Mouse (Mus musculus) testis, adult 2 months (tissue): ENCODE results near the gene Itgb2l. TPM values are rescaled to one million over a fixed set of nuclear protein-coding genes. Genes with fewer than 3 reads are reported as not detected.

Source experiments
- H3K27ac ChIP-seq: fragments of 200-500 bp; 2 replicates; pipeline ENCODE4 v1.5.1; 2012; ENCODE audit warnings: low read depth, low read length; ENCODE audit not compliant: control insufficient read depth, insufficient read depth
- H3K27me3 ChIP-seq: fragments of 200-500 bp; 2 replicates; pipeline ENCODE4 v1.6.1; 2012; ENCODE audit warnings: mild to moderate bottlenecking, low read length, moderate library complexity; ENCODE audit not compliant: control insufficient read depth, insufficient read depth
- H3K36me3 ChIP-seq: fragments of 200-500 bp; 2 replicates; pipeline ENCODE4 v1.6.1; 2012; ENCODE audit warnings: mild to moderate bottlenecking, low read length; ENCODE audit not compliant: control insufficient read depth, insufficient read depth
- H3K4me1 ChIP-seq: fragments of 200-500 bp; 2 replicates; pipeline ENCODE4 v1.6.1; 2012; ENCODE audit warnings: low read length; ENCODE audit not compliant: control insufficient read depth, insufficient read depth
- H3K4me3 ChIP-seq: fragments of 200-500 bp; 2 replicates; pipeline ENCODE4 v1.5.1; 2012; ENCODE audit warnings: low read depth, mild to moderate bottlenecking, low read length, moderate library complexity, mixed read lengths; ENCODE audit not compliant: control insufficient read depth
- CTCF ChIP-seq: fragments of 200-500 bp; IDR thresholded peaks from 2 replicates; pipeline ENCODE4 v1.5.1; 2012; ENCODE audit warnings: low read depth, mild to moderate bottlenecking, inconsistent platforms, low read length, moderate library complexity; ENCODE audit not compliant: control insufficient read depth, insufficient read depth, insufficient replicate concordance
- POLR2A ChIP-seq: fragments of 200-500 bp; IDR thresholded peaks from 2 replicates; pipeline ENCODE4 v1.6.1; 2012; ENCODE audit warnings: low read depth, mild to moderate bottlenecking, inconsistent platforms, low read length, moderate library complexity; ENCODE audit not compliant: control insufficient read depth
- polyA plus RNA-seq: library from polyadenylated mRNA; depleted of rRNA; stranded (reverse); fragments of >200 nt; gene quantifications from 2 replicates; pipeline ENCODE4 v1.2.3, GENCODE M21; 2012

Itgb2l gene
- polyA plus RNA-seq, 1 experiment: not detected

DNA sequence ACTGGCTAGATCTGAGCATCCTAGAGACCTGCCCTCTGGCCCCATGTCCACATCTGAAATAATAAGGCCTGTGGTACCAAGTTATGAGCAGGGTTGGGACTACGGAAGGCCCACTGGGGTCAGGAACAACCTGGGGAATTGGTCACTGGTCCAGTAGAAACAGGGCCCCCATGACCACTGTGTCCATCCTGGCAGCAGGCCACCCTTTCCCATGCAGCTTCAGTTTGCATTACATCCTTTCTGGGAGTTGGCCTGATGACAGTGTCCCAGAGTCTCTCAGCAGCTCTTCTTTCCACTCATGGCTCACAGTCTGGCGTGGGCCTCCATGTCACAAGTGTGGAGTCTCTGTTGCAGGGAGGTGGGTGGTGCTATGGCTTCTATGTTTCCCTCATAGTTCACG, 1.6 kb downstream of the Itgb2l start:
- Histone ChIP-seq H3K27me3 (no peaks in the 10 kb centered on the region), H3K36me3 (no peaks in the 10 kb centered on the region), H3K4me3 (no peak overlapping the region), H3K27ac (no peak overlapping the region), H3K4me1 (no peaks in the 10 kb centered on the region)
- no peak for TF ChIP-seq POLR2A
- no peak for TF ChIP-seq CTCF

DNA sequence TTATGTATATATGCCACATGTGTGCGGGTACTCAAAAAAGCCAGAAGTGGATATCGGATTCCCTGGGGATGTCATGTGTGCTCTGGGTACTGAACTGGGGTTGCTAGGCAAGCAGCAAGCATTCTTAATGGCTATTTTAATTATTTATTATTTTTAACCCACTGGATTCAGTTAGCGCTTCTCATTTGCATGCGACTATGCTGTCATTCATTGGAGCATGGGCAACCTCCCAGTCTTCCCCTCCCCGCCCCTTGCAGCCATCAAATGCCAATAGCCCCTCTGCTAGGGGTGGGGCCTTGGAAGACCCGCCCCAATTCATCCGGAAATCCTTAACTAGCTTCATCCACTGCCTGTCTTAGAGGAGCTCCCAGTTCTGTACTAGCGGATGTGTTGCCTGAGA, 2.5 kb downstream of the Itgb2l start:
- H3K4me1 ChIP-seq: no peaks in the 10 kb centered on the region
- H3K27me3 ChIP-seq: no peaks in the 10 kb centered on the region
- no peak overlapping the region for H3K4me3 ChIP-seq
- no peaks in the 10 kb centered on the region for H3K36me3 ChIP-seq
- H3K27ac ChIP-seq: no peak overlapping the region
- TF ChIP-seq CTCF: no peak
- TF ChIP-seq POLR2A: no peak

DNA sequence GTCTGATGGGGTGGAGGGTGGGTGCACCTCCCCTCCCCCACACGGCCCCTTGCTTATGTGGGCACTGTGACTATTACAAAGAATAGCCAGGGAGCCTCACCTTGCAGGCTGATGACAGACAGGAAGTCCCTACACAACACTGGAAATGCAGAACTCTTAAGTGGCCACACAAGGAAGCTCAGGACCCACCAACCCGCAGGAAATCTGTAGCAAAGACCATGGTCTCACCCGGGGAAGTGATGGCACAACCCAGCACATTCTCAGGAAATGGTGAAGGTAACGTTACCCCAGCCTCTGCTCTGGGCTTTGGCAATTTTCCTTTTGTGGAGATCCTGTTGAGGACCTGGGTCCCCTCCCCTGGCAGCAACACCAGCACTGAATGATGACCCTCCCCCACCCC, 3.7 kb downstream of the Itgb2l start:
- no peak overlapping the region for H3K4me3 ChIP-seq
- H3K27ac ChIP-seq: no peak overlapping the region
- no peak for TF ChIP-seq CTCF
- TF ChIP-seq POLR2A: no peak
- no peaks in the 10 kb centered on the region for H3K36me3 ChIP-seq
- no peaks in the 10 kb centered on the region for H3K4me1 ChIP-seq
- H3K27me3 ChIP-seq: no peaks in the 10 kb centered on the region

DNA sequence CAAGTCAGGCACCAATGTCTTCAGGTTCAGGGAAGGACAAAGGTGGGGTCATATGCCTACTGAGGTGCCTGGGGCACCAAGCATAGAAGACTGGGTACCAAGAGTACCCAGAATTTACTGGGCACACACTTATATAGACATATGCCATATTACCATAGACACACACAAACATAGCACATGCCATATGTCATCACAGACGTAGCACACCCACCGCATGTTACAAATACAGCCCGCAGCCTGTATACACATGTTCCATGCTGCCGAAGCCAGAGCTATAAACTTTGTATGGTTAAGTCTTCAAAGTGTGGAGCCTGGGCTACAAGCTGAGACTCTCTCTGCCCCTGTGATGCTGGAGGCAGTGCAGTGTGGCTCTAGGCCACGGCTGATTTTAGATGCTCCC, 4.5 kb downstream of the Itgb2l start:
- Histone ChIP-seq H3K27me3 (no peaks in the 10 kb centered on the region), H3K36me3 (no peaks in the 10 kb centered on the region)

DNA sequence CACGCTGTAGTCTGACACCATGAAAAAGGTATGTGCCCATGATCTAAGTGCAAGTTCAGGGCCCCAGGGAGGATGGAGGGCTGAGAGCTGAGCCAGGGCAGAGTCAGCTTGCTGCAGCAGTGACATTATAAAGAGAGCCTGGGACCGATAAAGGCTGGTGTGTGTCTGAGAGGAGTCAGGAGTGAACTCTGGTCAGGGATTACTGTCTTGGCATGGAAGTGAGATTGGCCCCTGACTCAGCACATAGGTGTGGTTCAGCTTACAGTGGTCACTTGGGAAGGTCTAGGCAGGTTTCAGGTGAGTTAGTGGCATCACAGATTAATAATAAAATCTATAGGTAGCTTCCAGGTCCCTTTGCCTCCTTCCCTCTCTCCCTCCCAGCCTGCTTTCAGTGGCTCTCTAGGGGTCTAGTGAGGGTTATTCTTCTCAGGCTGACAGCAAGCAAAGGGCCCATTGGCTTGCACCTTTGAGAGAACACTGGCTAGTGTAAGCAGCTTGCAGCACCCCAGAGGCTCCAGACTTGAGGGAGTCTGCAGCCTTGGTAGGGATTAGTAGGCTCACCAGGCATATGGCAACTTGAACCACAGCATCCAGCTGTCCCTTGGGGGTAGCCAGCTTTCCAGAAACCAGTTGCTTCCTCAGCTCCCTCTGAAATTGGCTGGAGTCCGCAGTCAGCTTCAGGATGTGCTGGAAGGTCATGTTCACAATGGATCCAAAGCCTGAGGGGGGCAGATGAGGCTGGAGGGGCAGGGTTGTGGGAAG, 9.2 kb downstream of the Itgb2l start:
- no peaks in the 10 kb centered on the region for H3K4me1 ChIP-seq
- H3K27me3 ChIP-seq: no peaks in the 10 kb centered on the region
- TF ChIP-seq CTCF: no peak
- TF ChIP-seq POLR2A: no peak
- no peak overlapping the region for H3K27ac ChIP-seq
- no peak overlapping the region for H3K4me3 ChIP-seq
- H3K36me3 ChIP-seq: no peaks in the 10 kb centered on the region

More for the DNA sequence above, 4.5 kb downstream of the Itgb2l start:
- no peak for TF ChIP-seq POLR2A
- no peak for TF ChIP-seq CTCF
- Histone ChIP-seq H3K4me3 (no peak overlapping the region), H3K27ac (no peak overlapping the region), H3K4me1 (no peaks in the 10 kb centered on the region)

DNA sequence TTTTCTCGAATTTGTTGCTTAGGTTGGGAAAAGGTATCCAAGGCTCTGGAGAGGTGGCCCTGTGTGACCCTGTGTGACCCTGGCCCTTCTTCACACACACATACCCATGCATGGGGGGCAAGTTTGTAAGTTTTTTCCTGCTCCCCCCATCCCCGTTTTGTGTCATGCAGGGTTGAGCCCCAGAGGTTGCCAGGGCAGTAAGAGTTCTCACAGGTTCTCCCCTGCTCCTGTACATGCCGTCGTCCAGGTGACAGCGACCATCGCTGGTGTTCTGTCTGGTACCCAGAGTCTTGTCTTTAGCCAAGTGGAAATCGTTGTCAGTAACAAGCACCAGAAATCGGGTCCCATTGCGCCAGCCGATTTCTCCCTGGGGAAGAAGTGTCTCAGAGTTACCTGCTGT, 10.2 kb downstream of the Itgb2l start:
- TF ChIP-seq CTCF (no peak), POLR2A (no peak)
- H3K4me3 ChIP-seq: no peak overlapping the region
- H3K36me3 ChIP-seq: no peaks in the 10 kb centered on the region
- no peak overlapping the region for H3K27ac ChIP-seq
- H3K27me3 ChIP-seq: no peaks in the 10 kb centered on the region
- H3K4me1 ChIP-seq: no peaks in the 10 kb centered on the region

DNA sequence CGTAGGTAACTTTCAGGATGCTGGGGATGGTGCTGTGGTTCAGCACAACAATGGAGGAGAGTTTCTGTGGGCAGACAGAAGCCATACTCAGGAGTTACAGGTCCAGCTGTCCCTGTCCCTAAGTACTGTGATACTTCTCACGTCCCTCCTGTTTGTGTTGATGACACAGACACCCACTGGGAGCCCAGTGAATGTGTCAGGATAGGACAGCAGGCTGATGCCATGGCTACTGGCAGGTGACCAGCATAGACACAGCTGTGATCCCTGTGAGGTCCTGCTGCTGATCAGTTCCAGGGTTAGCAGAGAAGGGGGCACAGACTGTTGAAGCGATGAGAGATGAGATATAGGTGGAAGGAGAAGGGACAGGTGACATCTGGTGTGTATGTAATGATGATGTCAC, 14.4 kb downstream of the Itgb2l start:
- Histone ChIP-seq H3K4me1 (no peaks in the 10 kb centered on the region), H3K27ac (no peak overlapping the region), H3K4me3 (no peak overlapping the region), H3K36me3 (no peaks in the 10 kb centered on the region), H3K27me3 (no peaks in the 10 kb centered on the region)
- TF ChIP-seq CTCF (no peak), POLR2A (no peak)

DNA sequence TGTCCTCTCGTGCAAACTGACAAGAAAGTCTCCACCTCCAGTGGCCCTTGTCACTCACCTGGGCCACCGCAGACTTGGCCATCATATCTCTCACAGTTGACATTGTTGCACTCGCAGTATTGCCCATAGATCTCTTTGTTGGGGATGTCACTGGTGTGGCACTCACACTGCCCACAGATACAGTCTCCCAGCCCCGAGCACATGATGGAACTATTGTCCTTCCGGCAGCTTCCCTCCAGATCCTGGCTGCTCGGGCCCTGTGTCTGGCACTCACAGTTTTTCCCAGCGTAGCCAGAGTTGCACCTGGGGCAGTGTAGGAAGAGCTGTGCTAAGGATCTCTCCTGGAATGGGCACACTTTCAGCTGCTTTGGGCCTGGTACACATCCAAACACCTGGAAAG, 16.7 kb downstream of the Itgb2l start:
- Histone ChIP-seq H3K27ac (no peak overlapping the region), H3K27me3 (no peaks in the 10 kb centered on the region), H3K4me1 (no peaks in the 10 kb centered on the region), H3K4me3 (no peak overlapping the region), H3K36me3 (no peaks in the 10 kb centered on the region)
- TF ChIP-seq POLR2A: no peak
- TF ChIP-seq CTCF: no peak
